Mouse (Mus musculus): Measurements from ENCODE around the gene Lsm3.

The Lsm3 gene

GRCm38 (mm10) chr6:91514135-91514534 lies 1.6 kb upstream of the Lsm3 start:
- DNase-seq, result no peak

GRCm38 (mm10) chr6:91514737-91515362 lies 878 bp upstream of the Lsm3 start:
- DNase-seq, result no peak

- no peak for DNase-seq
These were observed 2.8 kb downstream of the Lsm3 start for GRCm38 (mm10) chr6:91518454-91519020.

GRCm38 (mm10) chr6:91522816-91523215 lies 7.1 kb downstream of the Lsm3 start:
- no peak for DNase-seq

GRCm38 (mm10) chr6:91525544-91525943 lies 9.8 kb downstream of the Lsm3 start:
- DNase-seq, result no peak

GRCm38 (mm10) chr6:91527227-91527860 lies 11.6 kb downstream of the Lsm3 start:
- DNase-seq, result peak; percentile 15

GRCm38 (mm10) chr6:91528265-91528664 lies 12.5 kb downstream of the Lsm3 start:
- DNase-seq, result no peak

GRCm38 (mm10) chr6:91530673-91531072 lies 14.9 kb downstream of the Lsm3 start:
- DNase-seq, result no peak

GRCm38 (mm10) chr6:91531276-91531675 lies 15.5 kb downstream of the Lsm3 start:
- no peak for DNase-seq

- no peak for DNase-seq
These were observed 16.9 kb downstream of the Lsm3 start for GRCm38 (mm10) chr6:91532661-91533060.

GRCm38 (mm10) chr6:91533359-91533758 lies 17.6 kb downstream of the Lsm3 start:
- DNase-seq, result no peak

- DNase-seq, result no peak
These were observed 18.0 kb downstream of the Lsm3 start for GRCm38 (mm10) chr6:91533771-91534170.

- no peak for DNase-seq
These were observed 18.5 kb downstream of the Lsm3 start for GRCm38 (mm10) chr6:91534268-91534667.

- no peak for DNase-seq
These were observed 19.5 kb downstream of the Lsm3 start for GRCm38 (mm10) chr6:91535231-91535630.

GRCm38 (mm10) chr6:91536047-91536765 lies 20.5 kb downstream of the Lsm3 start:
- no peak for DNase-seq

GRCm38 (mm10) chr6:91541276-91541675 lies 25.5 kb downstream of the Lsm3 start:
- DNase-seq, result no peak

GRCm38 (mm10) chr6:91543056-91543455 lies 27.3 kb downstream of the Lsm3 start:
- no peak for DNase-seq

GRCm38 (mm10) chr6:91546241-91546884 lies 30.6 kb downstream of the Lsm3 start:
- DNase-seq, result no peak

- no peak for DNase-seq
These were observed 31.6 kb downstream of the Lsm3 start for GRCm38 (mm10) chr6:91547313-91547712.

- DNase-seq, result no peak
These were observed 33.9 kb downstream of the Lsm3 start for GRCm38 (mm10) chr6:91549621-91550020.

- no peak for DNase-seq
These were observed 35.9 kb downstream of the Lsm3 start for GRCm38 (mm10) chr6:91551671-91552070.

- no peak for DNase-seq
These were observed 37.0 kb downstream of the Lsm3 start for GRCm38 (mm10) chr6:91552693-91553092.

- DNase-seq, result no peak
These were observed 42.8 kb downstream of the Lsm3 start for GRCm38 (mm10) chr6:91558565-91558964.
